Mouse (Mus musculus): ENCODE results near the gene Gm49354. TPM values are rescaled to one million over a fixed set of nuclear protein-coding genes. Genes with fewer than 3 reads are reported as not detected.
"Not testable (repeated sequence)": the region's sequence is repeated elsewhere in the genome, so short reads cannot be mapped to it uniquely, and the experiment has no call there.

The Gm49354 gene
- polyA plus RNA-seq, 1 experiment: not detected

DNA sequence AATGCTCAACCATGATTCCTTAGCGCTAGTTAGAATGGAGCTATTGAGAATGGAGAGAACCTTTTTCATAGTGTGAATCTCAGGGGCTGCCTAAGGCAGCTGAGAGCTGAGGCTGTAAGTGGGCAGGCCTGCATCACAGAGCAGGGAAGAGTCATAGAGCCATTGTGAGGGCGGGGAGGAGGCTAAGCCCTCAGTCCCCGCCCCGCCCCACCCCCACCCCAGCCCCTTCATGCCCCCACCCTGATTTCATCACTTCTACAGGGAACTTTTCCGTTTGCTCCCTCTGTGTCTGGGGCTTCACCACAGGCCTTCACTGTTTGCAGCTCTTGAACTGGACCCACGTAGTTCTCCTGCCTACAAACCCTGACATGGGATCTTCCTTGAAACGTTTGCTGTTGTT lies 50.4 kb downstream of the Gm49354 start, which contains the start of gene Spata31d1d:
TSS of gene Spata31d1d (minus strand) at position 101 of the 400 bp plus-strand sequence.
- no peak for DNase-seq
- Histone ChIP-seq H3K36me3 (ENCODE audit: control insufficient read depth, insufficient read depth, low read length) (no peaks in the 10 kb centered on the region), H3K4me3 (ENCODE audit: insufficient read depth, low read depth, low read length) (no peak within 1 kb of the TSS), H3K4me1 (ENCODE audit: control insufficient read depth, insufficient read depth, low read length) (no peaks in the 10 kb centered on the region), H3K27ac (ENCODE audit: insufficient read depth, low read depth, low read length) (no peak within 1 kb of the TSS), H3K27me3 (replicated peaks; ENCODE audit: control insufficient read depth, insufficient read depth, low read length) (no peaks in the 10 kb centered on the region)
- 59% methylated on average over 7 of the region's 7 CpGs for WGBS
- TF ChIP-seq CTCF (conservative IDR thresholded peaks at IDR 0.05; ENCODE audit: insufficient read depth, insufficient read length, low read depth, low read length) (no peak), POLR2A (IDR thresholded peaks at IDR 0.05; ENCODE audit: low read depth, low read length) (no peak)

DNA sequence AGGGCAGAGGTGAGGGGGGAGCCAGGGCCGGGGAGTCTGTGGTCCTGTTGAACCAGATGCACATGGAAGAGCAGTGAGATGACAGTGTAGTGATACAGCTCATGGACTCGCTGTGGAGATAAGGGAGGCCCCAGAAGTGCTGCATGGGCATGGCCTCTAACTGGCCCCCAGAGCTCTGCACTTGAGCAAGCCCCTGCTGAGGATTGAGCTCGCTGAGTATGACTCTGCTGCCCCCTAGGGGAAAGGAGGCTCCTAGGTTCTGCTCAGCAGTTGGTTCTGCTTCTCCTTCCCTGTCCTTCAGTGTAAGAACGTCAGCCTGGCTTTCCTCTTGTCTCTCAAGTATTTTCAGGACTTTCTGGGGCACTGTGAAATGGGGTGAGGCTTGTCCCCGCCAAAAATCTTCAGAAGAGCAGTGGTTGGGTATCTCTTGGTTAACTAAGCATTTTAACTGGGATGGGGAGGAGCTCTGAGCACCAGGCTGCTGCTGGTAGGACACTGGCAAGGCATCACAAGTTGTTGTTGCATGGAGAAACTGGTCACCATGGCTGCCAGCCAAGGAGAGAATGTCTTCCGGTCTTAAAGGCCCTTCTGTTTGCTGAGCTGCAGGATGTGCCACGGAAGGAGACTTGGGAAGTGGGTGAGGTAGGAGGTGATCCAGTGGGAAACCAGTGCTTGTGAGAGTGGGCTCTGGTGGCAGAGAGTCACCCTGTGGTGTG lies 53.5 kb downstream of the Gm49354 start:
- H3K27ac ChIP-seq (ENCODE audit: insufficient read depth, low read depth, low read length): no peak overlapping the region
- no peaks in the 10 kb centered on the region for H3K27me3 ChIP-seq (replicated peaks; ENCODE audit: control insufficient read depth, insufficient read depth, low read length)
- H3K4me3 ChIP-seq (ENCODE audit: insufficient read depth, low read depth, low read length): no peak overlapping the region
- no peaks in the 10 kb centered on the region for H3K36me3 ChIP-seq (ENCODE audit: control insufficient read depth, insufficient read depth, low read length)
- peak; percentile 79 for DNase-seq
- TF ChIP-seq CTCF (conservative IDR thresholded peaks at IDR 0.05; ENCODE audit: insufficient read depth, insufficient read length, low read depth, low read length) (peak; percentile 94), POLR2A (IDR thresholded peaks at IDR 0.05; ENCODE audit: low read depth, low read length) (no peak)
- WGBS: 26% methylated on average over 7 of the region's 7 CpGs
- H3K4me1 ChIP-seq (ENCODE audit: control insufficient read depth, insufficient read depth, low read length): no peaks in the 10 kb centered on the region

DNA sequence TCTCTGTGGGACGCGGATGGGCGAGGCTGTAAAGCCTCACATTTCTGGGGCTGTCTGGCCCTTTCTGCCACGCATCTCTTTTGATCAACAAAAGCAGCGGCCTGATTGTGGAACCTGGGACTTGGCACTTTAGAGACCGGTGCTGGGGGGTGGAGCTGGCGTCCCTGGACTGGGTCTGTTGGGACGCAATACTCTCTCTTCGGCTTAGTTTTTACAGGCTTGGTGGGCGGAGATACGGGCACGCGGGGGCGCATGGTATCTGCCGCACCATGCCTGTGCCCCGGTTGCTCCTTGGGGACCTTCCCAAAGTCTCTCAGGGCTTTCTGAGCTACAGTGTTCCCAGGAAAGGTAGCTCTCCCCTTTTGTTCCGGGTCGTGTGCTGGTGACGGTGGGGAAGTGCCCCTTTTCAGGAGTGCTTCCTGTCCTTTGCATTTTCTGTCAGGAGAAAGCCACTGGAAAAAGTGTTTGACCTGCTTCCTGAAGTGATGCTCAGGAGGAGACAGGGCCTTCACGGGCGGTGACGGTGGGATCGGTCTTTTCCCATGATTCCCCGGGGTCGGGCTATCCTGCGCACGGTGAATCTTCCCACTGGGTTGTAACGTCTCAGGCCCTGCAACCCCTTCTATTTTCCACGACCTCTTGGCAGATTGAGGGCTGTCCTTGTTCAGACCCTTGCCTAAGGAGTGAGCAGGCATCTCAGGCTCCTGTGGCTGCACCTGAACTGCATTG lies 55.7 kb downstream of the Gm49354 start:
- 32% methylated on average over 29 of the region's 29 CpGs for WGBS
- no peak for DNase-seq
- no peaks in the 10 kb centered on the region for H3K36me3 ChIP-seq (ENCODE audit: control insufficient read depth, insufficient read depth, low read length)
- no peak overlapping the region for H3K4me3 ChIP-seq (ENCODE audit: insufficient read depth, low read depth, low read length)
- TF ChIP-seq CTCF (conservative IDR thresholded peaks at IDR 0.05; ENCODE audit: insufficient read depth, insufficient read length, low read depth, low read length) (no peak), POLR2A (IDR thresholded peaks at IDR 0.05; ENCODE audit: low read depth, low read length) (no peak)
- no peaks in the 10 kb centered on the region for H3K4me1 ChIP-seq (ENCODE audit: control insufficient read depth, insufficient read depth, low read length)
- no peaks in the 10 kb centered on the region for H3K27me3 ChIP-seq (replicated peaks; ENCODE audit: control insufficient read depth, insufficient read depth, low read length)
- no peak overlapping the region for H3K27ac ChIP-seq (ENCODE audit: insufficient read depth, low read depth, low read length)

DNA sequence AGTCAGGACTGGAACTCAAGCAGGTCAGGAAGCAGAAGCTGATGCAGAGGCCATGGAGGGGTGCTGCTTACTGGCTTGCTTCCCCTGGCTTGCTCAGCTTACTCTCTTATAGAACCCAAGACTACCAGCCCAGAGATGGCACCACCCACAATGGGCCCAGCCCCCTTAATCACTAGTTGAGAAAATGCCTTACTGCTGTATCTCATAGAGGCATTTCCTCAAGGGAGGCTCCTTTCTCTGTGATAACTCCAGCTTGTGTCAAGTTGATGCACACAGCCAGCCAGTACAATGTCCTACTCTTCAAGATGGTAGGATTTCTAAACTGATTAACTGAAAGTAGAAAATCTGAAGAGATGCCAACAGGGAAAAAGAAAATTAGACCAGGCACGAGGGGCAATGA lies 60.0 kb downstream of the Gm49354 start:
- H3K36me3 ChIP-seq (ENCODE audit: control insufficient read depth, insufficient read depth, low read length); H3K4me3 ChIP-seq (ENCODE audit: insufficient read depth, low read depth, low read length); H3K27ac ChIP-seq (ENCODE audit: insufficient read depth, low read depth, low read length); H3K4me1 ChIP-seq (ENCODE audit: control insufficient read depth, insufficient read depth, low read length); H3K27me3 ChIP-seq (replicated peaks; ENCODE audit: control insufficient read depth, insufficient read depth, low read length); DNase-seq: not testable (repeated sequence)
- WGBS: 81% methylated on average over 1 of the region's 1 CpGs

DNA sequence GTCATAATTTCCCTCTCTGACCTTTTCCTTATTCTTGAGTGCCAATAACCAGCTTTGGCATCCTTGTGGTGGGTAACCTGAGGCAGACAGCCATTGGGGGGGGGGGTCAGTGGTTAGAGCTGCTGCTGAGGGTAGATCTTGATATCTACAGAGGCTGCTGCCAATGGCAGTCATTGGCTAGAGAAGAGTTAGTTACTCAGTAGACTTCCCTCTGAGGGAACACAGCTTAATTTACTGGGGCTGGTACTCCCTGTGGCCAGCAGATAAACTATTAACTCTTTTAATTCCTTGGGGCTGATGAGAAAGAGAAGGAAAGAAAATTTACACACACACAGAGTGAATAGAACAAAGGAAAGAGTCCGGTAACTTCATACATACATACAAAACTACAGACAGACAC lies 62.6 kb downstream of the Gm49354 start:
- 59% methylated on average over 1 of the region's 1 CpGs for WGBS
- Histone ChIP-seq H3K27ac (ENCODE audit: insufficient read depth, low read depth, low read length) (no peak overlapping the region), H3K4me1 (ENCODE audit: control insufficient read depth, insufficient read depth, low read length) (no peaks in the 10 kb centered on the region), H3K27me3 (replicated peaks; ENCODE audit: control insufficient read depth, insufficient read depth, low read length) (no peaks in the 10 kb centered on the region), H3K4me3 (ENCODE audit: insufficient read depth, low read depth, low read length) (no peak overlapping the region), H3K36me3 (ENCODE audit: control insufficient read depth, insufficient read depth, low read length) (no peaks in the 10 kb centered on the region)
- DNase-seq: no peak
- no peak for TF ChIP-seq CTCF (conservative IDR thresholded peaks at IDR 0.05; ENCODE audit: insufficient read depth, insufficient read length, low read depth, low read length)
- TF ChIP-seq POLR2A (IDR thresholded peaks at IDR 0.05; ENCODE audit: low read depth, low read length): no peak

DNA sequence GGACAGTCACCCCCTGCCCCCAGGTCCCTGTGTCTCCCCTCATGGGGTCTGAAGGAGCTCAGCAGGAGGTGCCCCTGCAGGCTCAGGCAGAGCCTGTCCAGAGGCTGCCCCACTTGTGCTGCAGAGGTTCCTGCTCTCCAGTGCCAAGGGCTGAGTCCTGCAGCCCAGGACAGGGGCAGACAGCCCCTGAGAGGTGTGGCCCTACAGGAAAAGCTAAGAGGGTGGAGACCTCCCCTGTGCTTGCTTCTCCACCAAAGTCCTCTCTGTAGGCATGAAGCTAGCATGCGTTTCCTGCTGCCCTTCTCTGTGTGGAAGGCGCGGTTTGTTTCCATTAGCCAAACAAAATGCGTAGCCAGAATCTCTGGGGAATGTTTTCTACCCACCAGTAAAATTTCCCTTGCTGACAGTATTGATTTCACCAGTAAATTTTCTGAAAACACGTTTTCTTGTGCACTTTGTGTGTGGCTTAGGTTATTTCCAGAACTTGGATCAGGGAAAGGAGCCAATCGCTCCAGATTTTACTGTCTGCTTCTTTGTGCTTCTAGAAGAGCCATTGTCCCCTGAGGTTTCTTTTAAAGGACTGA lies 63.1 kb downstream of the Gm49354 start:
- DNase-seq: peak; percentile 54
- not testable (repeated sequence) for H3K4me1 ChIP-seq (ENCODE audit: control insufficient read depth, insufficient read depth, low read length); H3K27ac ChIP-seq (ENCODE audit: insufficient read depth, low read depth, low read length); H3K4me3 ChIP-seq (ENCODE audit: insufficient read depth, low read depth, low read length); H3K27me3 ChIP-seq (replicated peaks; ENCODE audit: control insufficient read depth, insufficient read depth, low read length); H3K36me3 ChIP-seq (ENCODE audit: control insufficient read depth, insufficient read depth, low read length)
- WGBS: 18% methylated on average over 6 of the region's 6 CpGs

DNA sequence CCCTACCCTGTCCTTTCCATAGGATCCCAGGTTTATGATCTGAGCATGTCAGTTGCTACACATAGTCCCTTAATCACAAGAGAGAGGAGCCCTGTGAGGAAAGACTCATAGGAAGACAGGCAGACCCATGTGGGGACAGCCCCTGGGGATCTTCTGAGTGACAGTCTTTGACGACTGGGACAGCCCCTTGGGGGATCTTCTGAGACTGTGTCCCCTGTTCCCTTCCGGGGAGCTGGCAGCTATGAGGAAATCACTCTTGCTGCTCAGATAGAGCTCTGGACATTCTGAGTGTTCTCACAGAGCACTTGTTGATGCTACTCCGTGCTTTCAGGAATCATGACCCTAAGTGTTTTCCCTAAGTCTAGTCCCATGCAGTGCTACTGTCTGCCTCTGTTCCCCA lies 68.3 kb downstream of the Gm49354 start:
- Histone ChIP-seq H3K27me3 (replicated peaks; ENCODE audit: control insufficient read depth, insufficient read depth, low read length) (no peaks in the 10 kb centered on the region), H3K27ac (ENCODE audit: insufficient read depth, low read depth, low read length) (no peak overlapping the region), H3K4me3 (ENCODE audit: insufficient read depth, low read depth, low read length) (no peak overlapping the region), H3K36me3 (ENCODE audit: control insufficient read depth, insufficient read depth, low read length) (no peaks in the 10 kb centered on the region), H3K4me1 (ENCODE audit: control insufficient read depth, insufficient read depth, low read length) (no peaks in the 10 kb centered on the region)
- TF ChIP-seq CTCF (conservative IDR thresholded peaks at IDR 0.05; ENCODE audit: insufficient read depth, insufficient read length, low read depth, low read length): no peak
- TF ChIP-seq POLR2A (IDR thresholded peaks at IDR 0.05; ENCODE audit: low read depth, low read length): no peak
- no peak for DNase-seq
- 64% methylated on average over 3 of the region's 3 CpGs for WGBS

DNA sequence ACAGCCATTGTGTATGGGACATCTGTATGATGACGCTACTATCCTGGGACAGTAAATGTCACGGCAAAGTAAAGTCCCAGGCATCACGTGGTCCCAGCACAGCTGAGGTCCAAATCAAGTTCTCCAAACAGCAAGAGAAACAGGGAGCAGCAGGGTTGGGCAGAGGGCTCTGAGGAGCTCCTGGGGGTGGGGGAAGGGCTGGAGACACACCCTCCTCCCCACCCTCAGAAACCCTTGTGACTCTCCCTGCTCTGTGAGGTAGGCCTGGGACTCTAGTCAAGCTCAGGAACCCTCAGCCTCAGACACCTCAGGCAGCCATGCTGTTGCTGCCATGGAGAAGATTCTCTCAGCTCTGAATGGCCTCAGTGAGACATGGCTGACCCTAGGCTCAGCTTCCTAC lies 70.1 kb downstream of the Gm49354 start, which contains the start of gene Spata31d1b:
TSS of gene Spata31d1b (plus strand) at position 301 of the 400 bp plus-strand sequence.
- H3K27me3 ChIP-seq (replicated peaks; ENCODE audit: control insufficient read depth, insufficient read depth, low read length); H3K4me1 ChIP-seq (ENCODE audit: control insufficient read depth, insufficient read depth, low read length); H3K36me3 ChIP-seq (ENCODE audit: control insufficient read depth, insufficient read depth, low read length); H3K4me3 ChIP-seq (ENCODE audit: insufficient read depth, low read depth, low read length); H3K27ac ChIP-seq (ENCODE audit: insufficient read depth, low read depth, low read length); DNase-seq: not testable (repeated sequence)
- 71% methylated on average over 3 of the region's 3 CpGs for WGBS

Data from kidney, adult 2 months (tissue).